Mouse (Mus musculus) midbrain, postnatal 0 days (tissue): Measurements from ENCODE around the gene Fmo5. TPM values are rescaled to one million over a fixed set of nuclear protein-coding genes. Genes with fewer than 3 reads are reported as not detected.

Experiments
- ATAC-seq: fragments of 200-750 bp; cut with Nextera tagmentation; 2 replicates; pipeline ENCODE4 v1.8.0; 2017; ENCODE audit warnings: moderate number of reproducible peaks, mild to moderate bottlenecking, moderate TSS enrichment, moderate library complexity; ENCODE audit not compliant: low FRiP score
- DNase-seq: peaks from one replicate; pipeline ENCODE4 v3.0.0-alpha.2; 2015; ENCODE audit warnings: low spot score
- H3K27ac ChIP-seq: fragments of 300-500 bp; sonication (generic); 2 replicates; pipeline ENCODE4 v1.5.1; 2014; ENCODE audit warnings: low read depth, mild to moderate bottlenecking, low read length, mixed read lengths
- H3K27me3 ChIP-seq: fragments of 300-500 bp; sonication (generic); 2 replicates; pipeline ENCODE4 v1.6.1; 2014; ENCODE audit warnings: low read length, control low read depth, mixed read lengths; ENCODE audit not compliant: insufficient read depth
- H3K36me3 ChIP-seq: fragments of 300-500 bp; sonication (generic); 2 replicates; pipeline ENCODE4 v1.6.1; 2014; ENCODE audit warnings: low read length, control low read depth, mixed read lengths; ENCODE audit not compliant: insufficient read depth
- H3K4me1 ChIP-seq: fragments of 300-500 bp; sonication (generic); 2 replicates; pipeline ENCODE4 v1.6.1; 2014; ENCODE audit warnings: mild to moderate bottlenecking, control low read depth, antibody characterized with exemption, low read length, mixed read lengths; ENCODE audit not compliant: insufficient read depth
- H3K4me2 ChIP-seq: fragments of 300-500 bp; sonication (generic); 2 replicates; pipeline ENCODE4 v1.6.1; 2014; ENCODE audit warnings: low read depth, mild to moderate bottlenecking, low read length, mixed read lengths; ENCODE audit not compliant: poor library complexity, severe bottlenecking
- H3K4me3 ChIP-seq: fragments of 300-500 bp; sonication (generic); 2 replicates; pipeline ENCODE4 v1.5.1; 2014; ENCODE audit warnings: low read depth, mild to moderate bottlenecking, low read length, moderate library complexity
- H3K9ac ChIP-seq: fragments of 300-500 bp; sonication (generic); replicated peaks from 2 replicates; pipeline ENCODE4 v1.6.1; 2014; ENCODE audit warnings: mild to moderate bottlenecking, low read length, moderate library complexity, mixed read lengths; ENCODE audit not compliant: poor library complexity, severe bottlenecking
- H3K9me3 ChIP-seq: fragments of 300-500 bp; sonication (generic); 2 replicates; pipeline ENCODE4 v1.6.1; 2016; ENCODE audit warnings: low read length, control low read depth
- CTCF ChIP-seq: IDR thresholded peaks from 2 replicates; pipeline ENCODE4 v1.5.1; 2016; ENCODE audit warnings: antibody characterized with exemption, mild to moderate bottlenecking
- WGBS: fragments of 180-500 bp; shearing (Covaris S2); extraction: QIAGEN DNeasy Blood & Tissue Kit; methylation state at CpG from one replicate; pipeline ENCODE4 v1.1.7; 2014; 5-methylcytosine and 5-hydroxymethylcytosine counted together
- polyA plus RNA-seq: library from polyadenylated mRNA; unstranded; fragments of >200 nt; fragmentation: Nextera tagmentation; extraction: Ambion mirVana; gene quantifications from 2 replicates; pipeline ENCODE4 v1.2.1, GENCODE M21; 2015
- total RNA-seq: library from RNA; depleted of rRNA; stranded (reverse); fragments of >200 nt; gene quantifications from 2 replicates; pipeline ENCODE4 v1.2.3, GENCODE M21; 2014

Gene Fmo5
- total and polyA plus RNA-seq, 2 experiments from 2014 or later = 0.38 to 0.60 TPM

GRCm38 (mm10) chr3:97611021-97611420, 17.6 kb upstream of the Fmo5 start:
- no peaks in the 10 kb centered on the region for H3K9me3 ChIP-seq
- no peak overlapping the region for H3K4me3 ChIP-seq
- no peaks in the 10 kb centered on the region for H3K27me3 ChIP-seq
- peaks cover 3% of the 10 kb centered on the region; the same call in 1 of the 2 replicates for H3K4me1 ChIP-seq
- ATAC-seq (no peak), DNase-seq (no peak)
- H3K9ac ChIP-seq = no peak overlapping the region
- no peaks in the 10 kb centered on the region for H3K36me3 ChIP-seq
- 92% methylated on average over 6 of the region's 6 CpGs for WGBS
- no peak overlapping the region for H3K27ac ChIP-seq
- no peak for TF ChIP-seq CTCF
- H3K4me2 ChIP-seq = no peak overlapping the region

DNA sequence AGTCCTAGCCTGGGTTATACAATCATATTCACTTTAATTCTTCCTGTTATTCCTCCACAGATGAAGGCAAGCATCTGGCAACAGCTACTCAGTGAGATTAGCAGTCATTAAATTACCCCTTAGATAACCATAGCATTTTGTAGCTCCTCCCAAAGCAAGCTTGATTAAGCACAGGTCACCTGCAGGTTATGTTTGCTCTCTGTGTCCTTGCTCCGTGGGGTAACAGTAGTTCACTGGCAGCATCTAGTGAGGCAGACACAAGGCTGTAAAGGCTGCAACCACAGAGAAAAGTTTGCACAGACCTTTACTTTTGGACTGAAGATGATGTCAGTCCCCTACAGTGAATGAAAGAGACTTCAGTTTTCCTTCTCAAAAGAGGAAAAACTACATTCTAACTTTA, 13.4 kb upstream of the Fmo5 start:
- WGBS = 40% methylated on average over 1 of the region's 1 CpGs
- Histone ChIP-seq H3K4me2 (no peak overlapping the region), H3K4me1 (no peaks in the 10 kb centered on the region), H3K9ac (no peak overlapping the region), H3K4me3 (no peak overlapping the region), H3K9me3 (no peaks in the 10 kb centered on the region), H3K27ac (no peak overlapping the region), H3K36me3 (no peaks in the 10 kb centered on the region), H3K27me3 (no peaks in the 10 kb centered on the region)
- DNase-seq (no peak), ATAC-seq (no peak)
- TF ChIP-seq CTCF = no peak

DNA sequence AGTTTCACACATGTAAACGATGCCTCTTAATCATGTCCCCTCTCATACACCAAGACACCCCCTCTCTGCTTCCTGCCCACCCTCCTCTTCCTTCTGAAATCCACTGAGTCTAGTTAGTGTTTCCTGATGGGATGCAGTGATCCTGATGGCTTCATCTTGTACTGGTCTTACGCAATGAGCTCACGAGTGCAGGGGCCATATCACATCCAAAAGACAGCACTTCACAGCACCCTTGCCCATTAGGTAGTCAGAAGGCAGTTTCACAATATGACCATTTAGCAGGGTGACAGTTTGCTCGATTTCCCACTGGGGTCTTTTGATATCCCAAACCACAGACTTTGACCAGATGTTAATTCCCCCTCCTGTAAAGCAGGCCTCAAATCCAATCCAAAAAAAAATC, 12.7 kb upstream of the Fmo5 start:
- Histone ChIP-seq H3K36me3 (no peaks in the 10 kb centered on the region), H3K9ac (no peak overlapping the region), H3K27ac (no peak overlapping the region), H3K4me3 (no peak overlapping the region), H3K4me2 (no peak overlapping the region), H3K9me3 (no peaks in the 10 kb centered on the region), H3K4me1 (no peaks in the 10 kb centered on the region), H3K27me3 (no peaks in the 10 kb centered on the region)
- ATAC-seq (no peak), DNase-seq (no peak)
- 88% methylated on average over 4 of the region's 4 CpGs for WGBS
- no peak for TF ChIP-seq CTCF

DNA sequence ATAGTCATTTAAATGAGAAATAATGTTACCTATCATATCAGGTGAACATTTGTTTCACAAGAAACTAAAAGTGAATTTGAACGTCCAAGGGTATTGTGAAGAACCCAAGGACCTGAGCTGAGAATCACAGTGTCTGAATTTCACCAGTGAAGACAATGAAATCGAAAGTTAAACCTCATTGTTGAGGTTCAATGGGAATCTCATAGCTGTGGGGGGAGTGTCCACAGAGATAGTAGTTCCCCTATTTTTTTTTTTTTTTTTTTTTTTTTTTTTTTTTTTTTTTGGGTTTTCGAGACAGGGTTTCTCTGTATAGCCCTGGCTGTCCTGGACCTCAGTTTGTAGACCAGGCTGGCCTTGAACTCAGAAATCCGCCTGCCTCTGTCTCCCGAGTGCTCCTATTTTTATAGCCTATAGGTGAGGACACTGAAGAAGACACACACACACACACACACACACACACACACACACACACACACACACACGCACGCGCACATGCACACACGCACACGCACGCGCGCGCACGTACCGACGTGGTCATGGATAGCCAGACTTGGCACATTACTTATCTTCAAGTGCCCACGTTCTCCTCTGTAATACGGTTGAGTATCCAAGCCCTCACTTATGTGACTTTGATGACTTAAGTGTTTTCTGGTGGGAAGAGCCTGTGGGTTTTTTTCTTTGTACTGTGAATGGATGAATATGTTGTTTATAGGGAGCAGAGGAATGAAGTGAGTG, 11.3 kb upstream of the Fmo5 start:
- no peak for ATAC-seq
- Histone ChIP-seq H3K27me3 (no peaks in the 10 kb centered on the region), H3K4me3 (no peak overlapping the region), H3K9me3 (no peaks in the 10 kb centered on the region), H3K4me1 (no peaks in the 10 kb centered on the region), H3K9ac (no peak overlapping the region), H3K36me3 (no peaks in the 10 kb centered on the region), H3K4me2 (no peak overlapping the region), H3K27ac (no peak overlapping the region)
- no peak for DNase-seq
- WGBS = 94% methylated on average over 18 of the region's 19 CpGs
- TF ChIP-seq CTCF = no peak

- no peak for DNase-seq
- Histone ChIP-seq H3K4me3 (no peak overlapping the region), H3K9me3 (no peaks in the 10 kb centered on the region), H3K27me3 (no peaks in the 10 kb centered on the region), H3K4me2 (no peak overlapping the region), H3K27ac (no peak overlapping the region), H3K36me3 (no peaks in the 10 kb centered on the region), H3K9ac (no peak overlapping the region), H3K4me1 (no peaks in the 10 kb centered on the region)
- 89% methylated on average over 8 of the region's 8 CpGs for WGBS
- no peak for ATAC-seq
- no peak for TF ChIP-seq CTCF
Measured at GRCm38 (mm10) chr3:97617899-97618298, 10.7 kb upstream of the Fmo5 start.

GRCm38 (mm10) chr3:97620657-97621056, 7.9 kb upstream of the Fmo5 start:
- no peaks in the 10 kb centered on the region for H3K9me3 ChIP-seq
- ATAC-seq (no peak), DNase-seq (no peak)
- WGBS = 92% methylated on average over 4 of the region's 4 CpGs
- no peak overlapping the region for H3K4me2 ChIP-seq
- no peaks in the 10 kb centered on the region for H3K36me3 ChIP-seq
- H3K27ac ChIP-seq = no peak overlapping the region
- no peak for TF ChIP-seq CTCF
- no peaks in the 10 kb centered on the region for H3K27me3 ChIP-seq
- no peak overlapping the region for H3K9ac ChIP-seq
- no peak overlapping the region for H3K4me3 ChIP-seq
- H3K4me1 ChIP-seq = no peaks in the 10 kb centered on the region
